Mouse (Mus musculus): Measurements from ENCODE around the gene Zbtb46.
"Not testable (repeated sequence)": the region's sequence is repeated elsewhere in the genome, so short reads cannot be mapped to it uniquely, and the experiment has no call there.

The Zbtb46 gene

GRCm38 (mm10) chr2:181459153-181459672, at the start of gene Zbtb46:
TSS of gene Zbtb46 (minus strand) at chr2:181459426.
- DNase-seq = peak; percentile 73 to 86

GRCm38 (mm10) chr2:181498644-181499043, 39.4 kb upstream of the Zbtb46 start:
- no peak for DNase-seq

GRCm38 (mm10) chr2:181497548-181497875, 38.3 kb upstream of the Zbtb46 start:
- DNase-seq = peak; percentile 14 to 25

GRCm38 (mm10) chr2:181496831-181497547, 37.8 kb upstream of the Zbtb46 start, which contains the start of gene Tpd52l2:
TSS of gene Tpd52l2 (plus strand) at chr2:181497142.
- DNase-seq = peak; percentile 79 to 80

- DNase-seq = peak; percentile 38 to 67
These were observed 37.1 kb upstream of the Zbtb46 start for GRCm38 (mm10) chr2:181496281-181496680.

- not testable (repeated sequence) for DNase-seq
These were observed 36.6 kb upstream of the Zbtb46 start for GRCm38 (mm10) chr2:181495845-181496244.

- DNase-seq = no peak
These were observed 35.2 kb upstream of the Zbtb46 start for GRCm38 (mm10) chr2:181494266-181494945.

- no peak for DNase-seq
These were observed 34.1 kb upstream of the Zbtb46 start, which contains the start of gene Abhd16b for GRCm38 (mm10) chr2:181493156-181493927. TSS of gene Abhd16b (plus strand) at chr2:181493206.

GRCm38 (mm10) chr2:181492206-181492605, 33.0 kb upstream of the Zbtb46 start:
- DNase-seq = no peak

- peak; percentile 64 to 78 for DNase-seq
These were observed 32.4 kb upstream of the Zbtb46 start for GRCm38 (mm10) chr2:181491432-181492205.

GRCm38 (mm10) chr2:181487338-181488277, 28.4 kb upstream of the Zbtb46 start:
- no peak for DNase-seq

- DNase-seq = no peak
These were observed 26.5 kb upstream of the Zbtb46 start for GRCm38 (mm10) chr2:181485741-181486140.

- no peak for DNase-seq
These were observed 25.4 kb upstream of the Zbtb46 start for GRCm38 (mm10) chr2:181484456-181485233.

GRCm38 (mm10) chr2:181483562-181484318, 24.5 kb upstream of the Zbtb46 start:
- peak; percentile 51 to 54 for DNase-seq

GRCm38 (mm10) chr2:181483120-181483519, 23.9 kb upstream of the Zbtb46 start:
- DNase-seq = no peak

GRCm38 (mm10) chr2:181472256-181472827, 13.1 kb upstream of the Zbtb46 start:
- DNase-seq = no peak

- DNase-seq = no peak
These were observed 12.0 kb upstream of the Zbtb46 start for GRCm38 (mm10) chr2:181471246-181471645.

- DNase-seq = no peak
These were observed 11.1 kb upstream of the Zbtb46 start for GRCm38 (mm10) chr2:181470285-181470684.

GRCm38 (mm10) chr2:181465423-181465822, 6.2 kb upstream of the Zbtb46 start:
- DNase-seq = no peak

Measured in spleen, adult 18-20 months (tissue).